Mouse (Mus musculus): ENCODE data around the gene Msl1.

DNA sequence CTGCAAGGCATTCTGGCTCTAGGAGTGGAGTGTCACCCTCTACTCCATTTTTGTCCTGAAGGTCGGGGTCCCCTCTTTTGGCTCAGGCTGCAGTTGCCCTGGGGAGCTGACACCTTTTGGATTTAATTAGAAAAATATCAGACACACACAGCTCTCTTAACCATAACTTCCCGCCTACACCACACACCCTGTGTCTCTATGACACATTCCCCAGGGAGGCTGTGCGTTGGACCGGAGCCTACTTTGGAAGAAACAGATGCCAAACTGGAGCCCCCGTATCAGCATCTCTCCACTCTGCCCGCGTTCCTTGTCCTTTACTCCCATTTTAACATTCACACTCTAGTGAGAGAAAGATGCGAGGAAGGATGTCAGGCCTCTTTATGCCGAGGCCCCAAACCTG, 43.2 kb downstream of the Msl1 start:
- TF ChIP-seq POLR2A (IDR thresholded peaks at IDR 0.05; ENCODE audit: low read depth, low read length): no peak
- no peak for TF ChIP-seq CTCF (conservative IDR thresholded peaks at IDR 0.05; ENCODE audit: insufficient read depth, insufficient read length, low read depth, low read length)

Data from kidney, adult 2 months (tissue).